22 mouse cellular contexts compared by ENCODE assay signal in genomic region chr8:121043719-121044440, GRCm38 (mm10). TPM values are rescaled to one million over a fixed set of nuclear protein-coding genes. Genes with fewer than 3 reads are reported as not detected.
A peak's percentile ranks its signal among the peaks of the same experiment; 100 is the strongest.
DNase-seq lines count a peak whose midpoint lies in the region; ATAC-seq lines count a peak whose summit lies in the region.
"Had no signal": no experiment of that assay in that cellular context is flagged by ENCODE, and none has a peak within 500 bp of the region (broad histone marks: within the 10 kb centered on the region; RNA-seq: fewer than 3 reads in every experiment).

No protein-coding gene starts in this region.

- H3K27me3 ChIP-seq in kidney, embryonic 15.5 days = peaks cover 53% of the 10 kb centered on the region
- H3K27me3 ChIP-seq in intestine, embryonic 16.5 days (replicated peaks; ENCODE audit: control insufficient read depth, insufficient read depth, low read length) = no peaks in the 10 kb centered on the region
- H3K27me3 ChIP-seq in stomach, embryonic 14.5 days (ENCODE audit: control insufficient read depth, insufficient read depth, low read length) = no peaks in the 10 kb centered on the region
- H3K27me3 ChIP-seq: hindbrain, embryonic 15.5 days; midbrain, embryonic 15.5 days had no signal

- no peak overlapping the region for H3K4me3 ChIP-seq in kidney, embryonic 15.5 days (replicated peaks)
- 0 out of 2 replicates have a peak overlapping the region, but pooled peaks have one; percentile 7 for H3K4me3 ChIP-seq in intestine, embryonic 16.5 days (ENCODE audit: low read length)
- no peak overlapping the region for H3K4me3 ChIP-seq in stomach, embryonic 14.5 days (ENCODE audit: low read depth, low read length)
- H3K4me3 ChIP-seq: heart, embryonic 15.5 days; hindbrain, embryonic 15.5 days; liver, embryonic 12.5 days; megakaryocyte, embryonic 14.5 days; midbrain, embryonic 15.5 days; neural tube, embryonic 15.5 days had no signal

- H3K9me3 ChIP-seq in kidney, embryonic 15.5 days (replicated peaks) = no peaks in the 10 kb centered on the region
- peaks cover 4% of the 10 kb centered on the region; the same call in 1 of the 2 replicates for H3K9me3 ChIP-seq in intestine, embryonic 16.5 days (ENCODE audit: control insufficient read depth, low read length)
- H3K9me3 ChIP-seq in stomach, embryonic 14.5 days (ENCODE audit: control insufficient read depth, low read depth, low read length) = no peaks in the 10 kb centered on the region
- H3K9me3 ChIP-seq: heart, embryonic 15.5 days; hindbrain, embryonic 15.5 days; liver, embryonic 12.5 days; midbrain, embryonic 15.5 days; neural tube, embryonic 15.5 days had no signal

- ATAC-seq in kidney, embryonic 15.5 days (replicated peaks; ENCODE audit: low FRiP score) = no peak
- ATAC-seq in intestine, embryonic 16.5 days = peak; percentile 61
- peak; percentile 65; the same call in 1 of the 2 replicates for ATAC-seq in stomach, embryonic 14.5 days (ENCODE audit: insufficient number of reproducible peaks, insufficient read depth, low FRiP score, low read depth)
- ATAC-seq: liver, embryonic 12.5 days; lung, postnatal 0 days; midbrain, embryonic 15.5 days had no signal

- peak overlapping the region; percentile 36 for H3K4me2 ChIP-seq in kidney, embryonic 15.5 days
- peak overlapping the region; percentile 38; the same call in 1 of the 2 replicates for H3K4me2 ChIP-seq in intestine, embryonic 16.5 days (ENCODE audit: low read depth, low read length)
- peak overlapping the region; percentile 29 for H3K4me2 ChIP-seq in stomach, embryonic 14.5 days (replicated peaks; ENCODE audit: low read depth, low read length)
- H3K4me2 ChIP-seq: heart, embryonic 15.5 days; hindbrain, embryonic 15.5 days; liver, embryonic 12.5 days; midbrain, embryonic 15.5 days; neural tube, embryonic 15.5 days had no signal

- H3K27ac ChIP-seq in kidney, embryonic 15.5 days = no peak overlapping the region
- peak overlapping the region; percentile 23; the same call in 1 of the 2 replicates for H3K27ac ChIP-seq in intestine, embryonic 16.5 days (ENCODE audit: low read length)
- peak overlapping the region; percentile 74 for H3K27ac ChIP-seq in stomach, embryonic 14.5 days (ENCODE audit: low read length)
- H3K27ac ChIP-seq: heart, embryonic 15.5 days; hindbrain, embryonic 15.5 days; liver, embryonic 12.5 days; midbrain, embryonic 15.5 days; neural tube, embryonic 15.5 days had no signal

- WGBS in kidney, embryonic 15.5 days = 26% methylated on average over 19 of the region's 19 CpGs
- WGBS in intestine, embryonic 16.5 days = 21% methylated on average over 19 of the region's 19 CpGs
- 8% methylated on average over 19 of the region's 19 CpGs for WGBS in stomach, embryonic 14.5 days

- no peaks in the 10 kb centered on the region for H3K36me3 ChIP-seq in kidney, embryonic 15.5 days
- H3K36me3 ChIP-seq in intestine, embryonic 16.5 days (ENCODE audit: control insufficient read depth, insufficient read depth, low read length) = no peaks in the 10 kb centered on the region
- H3K36me3 ChIP-seq in stomach, embryonic 14.5 days (ENCODE audit: control insufficient read depth, insufficient read depth, low read length) = no peaks in the 10 kb centered on the region
- H3K36me3 ChIP-seq: heart, embryonic 15.5 days; hindbrain, embryonic 15.5 days; liver, embryonic 12.5 days; midbrain, embryonic 15.5 days; neural tube, embryonic 15.5 days had no signal

- peak; percentile 18 for DNase-seq in embryo, embryonic 10 days (ENCODE audit: low spot score)
- DNase-seq in embryo, embryonic 11 days = no peak
- DNase-seq in kidney, adult 8-10 months = no peak
- DNase-seq in adrenal gland, adult (ENCODE audit: inconsistent age in 2 of 2, low spot score in 1 of 2) = no peak
- DNase-seq in gastrocnemius, postnatal 4 days (ENCODE audit: low spot score in 2 of 2) = no peak
- DNase-seq: adrenal gland, postnatal 10 days; cerebellum, adult 9-10 months; gastrocnemius, postnatal 10 days; heart, postnatal 4 days; layer of hippocampus, adult 9-11 months; right cerebral cortex, postnatal 25 days; thymus, postnatal 14 days had no signal

- no peak overlapping the region for H3K9ac ChIP-seq in kidney, embryonic 15.5 days
- H3K9ac ChIP-seq in intestine, embryonic 16.5 days (ENCODE audit: low read depth, low read length) = no peak overlapping the region; the same call in 1 of the 2 replicates
- no peak overlapping the region for H3K9ac ChIP-seq in stomach, embryonic 14.5 days (replicated peaks; ENCODE audit: low read depth, low read length)
- H3K9ac ChIP-seq: heart, embryonic 15.5 days; hindbrain, embryonic 15.5 days; liver, embryonic 12.5 days; midbrain, embryonic 15.5 days; neural tube, embryonic 15.5 days had no signal

- H3K4me1 ChIP-seq in kidney, embryonic 15.5 days = peaks cover 11% of the 10 kb centered on the region
- H3K4me1 ChIP-seq in intestine, embryonic 16.5 days (ENCODE audit: control insufficient read depth, insufficient read depth, low read length) = peaks cover 9% of the 10 kb centered on the region
- H3K4me1 ChIP-seq in stomach, embryonic 14.5 days (ENCODE audit: control insufficient read depth, insufficient read depth, low read length) = peaks cover 14% of the 10 kb centered on the region
- H3K4me1 ChIP-seq: heart, embryonic 15.5 days; hindbrain, embryonic 15.5 days; megakaryocyte, embryonic 14.5 days; midbrain, embryonic 15.5 days; neural tube, embryonic 15.5 days had no signal

RNA-seq across cellular contexts. Expression of gene Foxf1, which starts 40.3 kb away (rescaled TPM):
- polyA plus RNA-seq in kidney, embryonic 15.5 days (2015; fragmentation: Nextera tagmentation; extraction: Ambion mirVana) = 1.6 and 5.2 TPM in 2 replicates
- polyA plus RNA-seq in intestine, embryonic 16.5 days (2015; fragmentation: Nextera tagmentation; extraction: Ambion mirVana) = 86.9 and 88.3 TPM in 2 replicates
- polyA plus RNA-seq in stomach, embryonic 14.5 days (2014; fragmentation: Nextera tagmentation; extraction: Ambion mirVana) = 147 and 163 TPM in 2 replicates
- under 1 TPM; 0.25 to 0.39 TPM for total RNA-seq in gastrocnemius, postnatal 4 days (2021)

Comparison
In these comparisons a context has a peak if more than half of its experiments do, and no peak if none do; other contexts are left out.
1. RNA of gene Foxf1, which starts 40.3 kb away (polyA plus RNA-seq): 147 to 163 TPM in stomach, embryonic 14.5 days and 86.9 to 88.3 TPM in intestine, embryonic 16.5 days; 1.6 to 5.2 TPM in kidney, embryonic 15.5 days; every median in the first group is over 10 times any median in the second.
2. Peak in every context shown above with its lines, with median percentiles within 50 percentile points of each other: H3K4me2 ChIP-seq.